Mouse (Mus musculus) forebrain, embryonic 12.5 days (tissue): ENCODE results near the gene Dgkk. TPM values are rescaled to one million over a fixed set of nuclear protein-coding genes. Genes with fewer than 3 reads are reported as not detected.
"Not testable (repeated sequence)": the region's sequence is repeated elsewhere in the genome, so short reads cannot be mapped to it uniquely, and the experiment has no call there.

Experiments used
- ATAC-seq: fragments of 200-750 bp; cut with Nextera tagmentation; 2 replicates; pipeline ENCODE4 v1.8.0; 2017; ENCODE audit warnings: moderate TSS enrichment; ENCODE audit not compliant: low FRiP score
- H3K27ac ChIP-seq: fragments of 300-500 bp; sonication (generic); 2 replicates; pipeline ENCODE4 v1.5.1; 2016; ENCODE audit warnings: mild to moderate bottlenecking
- H3K27me3 ChIP-seq: fragments of 300-500 bp; sonication (generic); 2 replicates; pipeline ENCODE4 v1.6.1; 2016; ENCODE audit warnings: mild to moderate bottlenecking
- H3K36me3 ChIP-seq: fragments of 300-500 bp; sonication (generic); replicated peaks from 2 replicates; pipeline ENCODE4 v1.6.1; 2016; ENCODE audit warnings: mild to moderate bottlenecking
- H3K4me1 ChIP-seq: fragments of 300-500 bp; sonication (generic); 2 replicates; pipeline ENCODE4 v1.6.1; 2016
- H3K4me2 ChIP-seq: fragments of 300-500 bp; sonication (generic); 2 replicates; pipeline ENCODE4 v1.6.1; 2016; ENCODE audit warnings: mild to moderate bottlenecking, moderate library complexity
- H3K4me3 ChIP-seq: fragments of 300-500 bp; sonication (generic); replicated peaks from 2 replicates; pipeline ENCODE4 v1.5.1; 2016; ENCODE audit warnings: mild to moderate bottlenecking
- H3K9ac ChIP-seq: fragments of 300-500 bp; sonication (generic); 2 replicates; pipeline ENCODE4 v1.6.1; 2016; ENCODE audit warnings: mild to moderate bottlenecking
- H3K9me3 ChIP-seq: fragments of 300-500 bp; sonication (generic); 2 replicates; pipeline ENCODE4 v1.6.1; 2016
- WGBS: fragments of 180-500 bp; shearing (Covaris S2); methylation state at CpG from one replicate; pipeline ENCODE4 v1.1.7; 2016; 5-methylcytosine and 5-hydroxymethylcytosine counted together
- polyA plus RNA-seq: library from polyadenylated mRNA; unstranded; fragments of >200 nt; fragmentation: Nextera tagmentation; extraction: Ambion mirVana; gene quantifications from 2 replicates; pipeline ENCODE4 v1.2.1, GENCODE M21; 2016

Dgkk gene
- polyA plus RNA-seq, 1 experiment from 2014 or later: 0.51 TPM

DNA sequence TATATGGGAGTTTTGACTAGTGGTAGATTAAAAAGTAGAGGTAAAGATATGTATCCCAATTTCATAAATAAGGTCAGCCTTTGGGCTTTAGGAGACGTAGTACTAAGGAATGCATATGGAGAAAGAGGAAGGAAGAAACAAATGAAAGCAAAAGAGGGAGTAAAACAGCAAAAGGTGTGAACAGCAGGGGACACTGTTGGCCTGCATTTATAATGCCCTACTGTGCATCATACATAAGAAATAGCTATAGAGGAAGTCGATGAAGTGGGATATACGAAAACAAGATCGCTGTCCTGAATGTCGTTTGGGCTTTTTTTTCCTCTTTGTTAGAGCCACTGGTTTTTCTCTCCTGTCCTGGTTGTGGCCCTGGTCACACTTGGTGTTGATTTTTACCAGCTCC lies 143.1 kb downstream of the Dgkk start:
- 75% methylated on average over 5 of the region's 5 CpGs for WGBS
- no peak for ATAC-seq
- Histone ChIP-seq H3K27ac (no peak overlapping the region), H3K9me3 (no peaks in the 10 kb centered on the region), H3K4me1 (no peaks in the 10 kb centered on the region), H3K9ac (no peak overlapping the region), H3K4me3 (no peak overlapping the region), H3K4me2 (no peak overlapping the region), H3K27me3 (no peaks in the 10 kb centered on the region), H3K36me3 (no peaks in the 10 kb centered on the region)

GRCm38 (mm10) chrX:6926224-6926623 lies 147.1 kb downstream of the Dgkk start:
- H3K4me2 ChIP-seq: no peak overlapping the region
- 73% methylated on average over 4 of the region's 4 CpGs for WGBS
- no peak overlapping the region for H3K27ac ChIP-seq
- no peaks in the 10 kb centered on the region for H3K4me1 ChIP-seq
- no peak overlapping the region for H3K9ac ChIP-seq
- H3K9me3 ChIP-seq: no peaks in the 10 kb centered on the region
- H3K27me3 ChIP-seq: no peaks in the 10 kb centered on the region
- H3K4me3 ChIP-seq: no peak overlapping the region
- no peaks in the 10 kb centered on the region for H3K36me3 ChIP-seq
- no peak for ATAC-seq

DNA sequence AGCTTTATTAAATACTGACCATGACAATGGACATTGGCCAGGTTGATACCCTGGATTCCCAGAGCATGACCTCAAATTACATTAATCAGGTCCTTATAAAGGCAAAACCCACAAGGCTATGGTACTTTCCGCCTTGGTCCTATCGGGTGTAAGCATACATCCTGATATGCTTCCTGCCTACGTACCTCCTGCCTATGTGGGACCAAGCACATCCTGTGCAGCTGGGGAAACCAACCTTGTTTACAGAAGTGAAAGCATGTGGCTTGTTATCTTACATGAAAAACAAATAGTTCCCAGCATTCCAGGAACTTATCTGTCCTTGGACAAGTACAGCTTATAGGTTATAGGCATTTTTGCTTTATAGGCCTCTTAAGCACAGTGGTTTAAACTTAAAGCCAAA lies 189.5 kb downstream of the Dgkk start:
- no peaks in the 10 kb centered on the region for H3K27me3 ChIP-seq
- no peak overlapping the region for H3K9ac ChIP-seq
- H3K4me2 ChIP-seq: no peak overlapping the region
- no peaks in the 10 kb centered on the region for H3K4me1 ChIP-seq
- H3K9me3 ChIP-seq: no peaks in the 10 kb centered on the region
- no peaks in the 10 kb centered on the region for H3K36me3 ChIP-seq
- no peak overlapping the region for H3K4me3 ChIP-seq
- H3K27ac ChIP-seq: no peak overlapping the region
- no peak for ATAC-seq
- 97% methylated on average over 3 of the region's 3 CpGs for WGBS

DNA sequence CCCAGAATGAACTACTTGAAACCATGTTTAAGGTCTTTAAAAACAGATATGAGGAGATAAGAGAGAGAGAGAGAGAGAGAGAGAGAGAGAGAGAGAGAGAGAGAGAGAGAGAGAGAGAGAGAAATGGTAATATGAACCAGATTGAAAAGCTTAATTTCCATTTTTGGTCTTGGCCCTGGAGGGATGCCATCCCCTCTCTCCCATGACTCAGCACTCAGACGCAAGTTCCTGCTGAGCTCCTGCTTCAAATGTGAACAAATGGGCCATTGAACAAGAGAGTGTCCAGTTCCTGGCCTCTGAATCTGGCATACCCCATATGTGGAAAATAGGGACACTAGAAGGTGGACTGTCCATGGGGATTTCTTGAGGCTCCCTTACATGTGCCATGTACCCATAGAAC lies 192.8 kb downstream of the Dgkk start:
- Histone ChIP-seq H3K4me1 (no peaks in the 10 kb centered on the region), H3K4me3 (no peak overlapping the region), H3K27ac (no peak overlapping the region), H3K4me2 (no peak overlapping the region), H3K36me3 (no peaks in the 10 kb centered on the region), H3K9ac (no peak overlapping the region), H3K27me3 (no peaks in the 10 kb centered on the region), H3K9me3 (no peaks in the 10 kb centered on the region)
- ATAC-seq: no peak
- 92% methylated on average over 1 of the region's 1 CpGs for WGBS

- not testable (repeated sequence) for H3K36me3 ChIP-seq, H3K27ac ChIP-seq, H3K4me3 ChIP-seq, H3K9ac ChIP-seq, H3K4me1 ChIP-seq, H3K4me2 ChIP-seq, H3K27me3 ChIP-seq, ATAC-seq, H3K9me3 ChIP-seq
- WGBS: 81% methylated on average over 4 of the region's 4 CpGs
Measured at GRCm38 (mm10) chrX:6983916-6984315, 204.8 kb downstream of the Dgkk start.
